Mouse (Mus musculus) testis, adult 2 months (tissue): ENCODE results near the gene Mitf.

Experiments used
- CTCF ChIP-seq: fragments of 200-500 bp; IDR thresholded peaks from 2 replicates; pipeline ENCODE4 v1.5.1; 2012; ENCODE audit warnings: low read depth, mild to moderate bottlenecking, inconsistent platforms, low read length, moderate library complexity; ENCODE audit not compliant: control insufficient read depth, insufficient read depth, insufficient replicate concordance
- POLR2A ChIP-seq: fragments of 200-500 bp; IDR thresholded peaks from 2 replicates; pipeline ENCODE4 v1.6.1; 2012; ENCODE audit warnings: low read depth, mild to moderate bottlenecking, inconsistent platforms, low read length, moderate library complexity; ENCODE audit not compliant: control insufficient read depth

GRCm38 (mm10) chr6:97763970-97764369 is 42.9 kb upstream of the Mitf start:
- TF ChIP-seq CTCF (no peak), POLR2A (no peak)
